Mouse (Mus musculus) cerebellum, adult 2 months (tissue): ENCODE results near the gene Slc36a2.

Experiments used
- CTCF ChIP-seq: fragments of 200-500 bp; IDR thresholded peaks from 2 replicates; pipeline ENCODE4 v1.5.1; 2011; ENCODE audit warnings: low read depth, mild to moderate bottlenecking, control low read depth, low read length, moderate library complexity, borderline replicate concordance; ENCODE audit not compliant: insufficient read depth
- POLR2A ChIP-seq: fragments of 200-500 bp; IDR thresholded peaks from 2 replicates; pipeline ENCODE4 v1.6.1; 2011; ENCODE audit warnings: low read length, control low read depth, borderline replicate concordance; ENCODE audit not compliant: insufficient read depth

- TF ChIP-seq CTCF (no peak), POLR2A (no peak)
These were observed 52.9 kb downstream of the Slc36a2 start for GRCm38 (mm10) chr11:55131946-55132345.
